Mouse (Mus musculus) lung, embryonic 14.5 days (tissue): ENCODE data around the gene Plppr5. TPM values are rescaled to one million over a fixed set of nuclear protein-coding genes. Genes with fewer than 3 reads are reported as not detected.

Experiments used
- ATAC-seq: fragments of 200-750 bp; cut with Nextera tagmentation; 2 replicates; pipeline ENCODE4 v1.8.0; 2017; ENCODE audit warnings: mild to moderate bottlenecking, moderate TSS enrichment, moderate library complexity; ENCODE audit not compliant: insufficient read depth
- DNase-seq: peaks from one replicate; pipeline ENCODE4 v3.0.0-alpha.2; 2015
- H3K27ac ChIP-seq: fragments of 300-500 bp; sonication (generic); 2 replicates; pipeline ENCODE4 v1.5.1; 2014; ENCODE audit warnings: low read depth, mild to moderate bottlenecking, moderate library complexity
- H3K27me3 ChIP-seq: fragments of 300-500 bp; sonication (generic); 2 replicates; pipeline ENCODE4 v1.6.1; 2014; ENCODE audit warnings: low read length, control low read depth; ENCODE audit not compliant: insufficient read depth
- H3K36me3 ChIP-seq: fragments of 300-500 bp; sonication (generic); 2 replicates; pipeline ENCODE4 v1.6.1; 2014; ENCODE audit warnings: control low read depth; ENCODE audit not compliant: insufficient read depth
- H3K4me1 ChIP-seq: fragments of 300-500 bp; sonication (generic); 2 replicates; pipeline ENCODE4 v1.6.1; 2014; ENCODE audit warnings: antibody characterized with exemption, control low read depth; ENCODE audit not compliant: insufficient read depth
- H3K4me2 ChIP-seq: fragments of 300-500 bp; sonication (generic); 2 replicates; pipeline ENCODE4 v1.6.1; 2014; ENCODE audit warnings: mild to moderate bottlenecking
- H3K4me3 ChIP-seq: fragments of 300-500 bp; sonication (generic); 2 replicates; pipeline ENCODE4 v1.5.1; 2014; ENCODE audit warnings: low read depth, low read length
- H3K9ac ChIP-seq: fragments of 300-500 bp; sonication (generic); 2 replicates; pipeline ENCODE4 v1.6.1; 2014
- H3K9me3 ChIP-seq: fragments of 300-500 bp; sonication (generic); 2 replicates; pipeline ENCODE4 v1.6.1; 2016; ENCODE audit warnings: low read depth, low read length, control low read depth
- CTCF ChIP-seq: IDR thresholded peaks from 2 replicates; pipeline ENCODE4 v1.5.1; 2016; ENCODE audit warnings: antibody characterized with exemption, low read depth
- WGBS: fragments of 180-500 bp; shearing (Covaris S2); extraction: QIAGEN DNeasy Blood & Tissue Kit; methylation state at CpG from one replicate; pipeline ENCODE4 v1.1.7; 2014; 5-methylcytosine and 5-hydroxymethylcytosine counted together
- polyA plus RNA-seq: library from polyadenylated mRNA; unstranded; fragments of >200 nt; fragmentation: Nextera tagmentation; extraction: Ambion mirVana; gene quantifications from 2 replicates; pipeline ENCODE4 v1.2.1, GENCODE M21; 2014

Plppr5 gene
- polyA plus RNA-seq, 1 experiment from 2014 or later, result 1.7 TPM

GRCm38 (mm10) chr3:117694736-117695135, 120.1 kb downstream of the Plppr5 start:
- no peaks in the 10 kb centered on the region for H3K36me3 ChIP-seq
- no peak overlapping the region for H3K9ac ChIP-seq
- H3K9me3 ChIP-seq, result no peaks in the 10 kb centered on the region
- H3K27me3 ChIP-seq, result no peaks in the 10 kb centered on the region
- no peak overlapping the region for H3K4me3 ChIP-seq
- TF ChIP-seq CTCF, result no peak
- H3K4me1 ChIP-seq, result no peaks in the 10 kb centered on the region
- H3K27ac ChIP-seq, result no peak overlapping the region
- ATAC-seq (no peak), DNase-seq (no peak)
- 47% methylated on average over 1 of the region's 1 CpGs for WGBS
- H3K4me2 ChIP-seq, result no peak overlapping the region

DNA sequence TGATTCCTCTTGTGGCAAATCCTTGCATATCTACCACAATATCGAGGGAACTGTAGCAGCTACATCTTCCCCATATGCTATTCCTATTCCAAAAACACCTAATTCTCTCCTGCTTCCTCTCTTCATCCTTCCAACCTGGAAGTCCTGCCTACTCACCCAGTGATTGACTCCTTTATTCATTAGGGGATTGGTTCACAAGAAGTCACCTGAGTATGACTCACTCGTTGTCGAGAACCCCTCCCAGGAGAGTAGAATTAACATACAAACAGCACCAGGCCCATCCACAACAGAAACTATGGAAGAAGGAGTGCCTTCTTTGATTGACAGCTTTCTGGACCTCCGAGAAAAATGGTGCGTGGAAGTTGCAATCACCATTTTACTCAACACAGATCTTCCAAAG, 121.7 kb downstream of the Plppr5 start:
- H3K27me3 ChIP-seq, result no peaks in the 10 kb centered on the region
- no peak overlapping the region for H3K27ac ChIP-seq
- ATAC-seq (no peak), DNase-seq (no peak)
- H3K4me3 ChIP-seq, result no peak overlapping the region
- H3K36me3 ChIP-seq, result no peaks in the 10 kb centered on the region
- H3K4me1 ChIP-seq, result no peaks in the 10 kb centered on the region
- WGBS, result 82% methylated on average over 5 of the region's 5 CpGs
- no peak overlapping the region for H3K4me2 ChIP-seq
- no peak for TF ChIP-seq CTCF
- H3K9ac ChIP-seq, result no peak overlapping the region
- H3K9me3 ChIP-seq, result no peaks in the 10 kb centered on the region

DNA sequence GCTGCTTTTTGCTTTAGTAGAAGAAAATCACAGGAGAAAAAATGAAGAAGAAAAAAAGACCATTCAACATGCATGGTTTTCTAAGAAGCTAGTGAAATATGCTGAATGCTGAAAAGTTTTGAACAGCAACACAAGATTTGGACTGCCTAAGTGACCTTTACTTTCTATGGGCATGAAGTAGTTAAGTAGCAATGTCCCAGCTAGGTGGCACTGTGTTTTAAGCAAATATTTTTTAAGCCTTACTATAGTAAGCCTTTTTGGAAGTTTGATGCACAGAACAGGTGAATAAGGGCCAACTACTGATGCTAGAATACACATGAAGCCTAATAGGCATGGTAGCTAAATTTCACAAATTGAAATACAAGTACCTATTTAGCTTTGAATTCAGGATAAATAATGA, 134.2 kb downstream of the Plppr5 start:
- ATAC-seq, result no peak
- Histone ChIP-seq H3K27me3 (no peaks in the 10 kb centered on the region), H3K4me3 (no peak overlapping the region), H3K4me1 (no peaks in the 10 kb centered on the region), H3K27ac (no peak overlapping the region), H3K4me2 (no peak overlapping the region), H3K36me3 (no peaks in the 10 kb centered on the region), H3K9ac (no peak overlapping the region), H3K9me3 (no peaks in the 10 kb centered on the region)
- peak; percentile 17; the same call in 1 of the 2 replicates for TF ChIP-seq CTCF
- DNase-seq, result peak; percentile 13

DNA sequence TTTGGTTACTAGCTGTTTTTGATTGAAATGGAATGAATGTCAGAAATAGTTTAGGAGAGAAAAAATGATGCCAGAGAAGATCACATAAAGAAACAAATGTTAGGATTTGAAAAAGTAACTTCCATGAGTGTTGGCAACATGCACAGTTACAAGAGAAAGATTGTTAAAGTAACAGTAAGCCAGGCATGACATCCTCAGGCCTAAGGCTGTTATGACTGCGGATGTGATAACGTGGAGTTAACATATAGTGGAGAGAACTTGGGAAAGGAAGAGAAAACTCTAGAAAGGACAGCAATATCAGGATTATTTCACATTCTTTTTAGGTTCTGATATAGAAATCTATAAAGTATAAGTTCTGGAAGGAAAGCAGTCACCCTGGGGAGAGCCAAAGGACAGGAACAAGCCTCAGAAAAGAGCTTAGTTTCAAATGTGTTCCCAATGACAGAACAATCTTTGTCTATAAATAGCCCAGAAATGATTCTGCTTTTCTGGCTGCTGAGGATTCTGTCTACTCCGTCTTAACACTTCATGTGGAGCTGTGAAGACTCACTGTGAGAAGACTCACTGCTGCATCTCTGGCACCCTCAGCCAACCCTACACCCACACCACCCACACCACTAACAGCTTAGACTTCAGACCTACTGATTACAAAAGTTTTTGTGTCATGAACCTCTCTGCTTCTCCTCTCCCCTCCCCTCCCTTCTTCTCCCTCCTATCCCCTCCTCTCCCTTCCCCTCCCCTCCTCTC, 142.1 kb downstream of the Plppr5 start:
- no peaks in the 10 kb centered on the region for H3K36me3 ChIP-seq
- 72% methylated on average over 3 of the region's 3 CpGs for WGBS

GRCm38 (mm10) chr3:117723390-117723789, 148.8 kb downstream of the Plppr5 start:
- H3K4me3 ChIP-seq, result no peak overlapping the region
- no peaks in the 10 kb centered on the region for H3K27me3 ChIP-seq
- no peak for ATAC-seq
- H3K9ac ChIP-seq, result no peak overlapping the region
- no peaks in the 10 kb centered on the region for H3K9me3 ChIP-seq
- H3K4me2 ChIP-seq, result no peak overlapping the region
- DNase-seq, result no peak
- no peaks in the 10 kb centered on the region for H3K36me3 ChIP-seq
- H3K4me1 ChIP-seq, result no peaks in the 10 kb centered on the region
- no peak for TF ChIP-seq CTCF
- no peak overlapping the region for H3K27ac ChIP-seq

More for the DNA sequence above, 142.1 kb downstream of the Plppr5 start:
- H3K9me3 ChIP-seq, result no peaks in the 10 kb centered on the region
- no peak overlapping the region for H3K27ac ChIP-seq
- no peaks in the 10 kb centered on the region for H3K4me1 ChIP-seq
- H3K4me3 ChIP-seq, result no peak overlapping the region
- H3K9ac ChIP-seq, result no peak overlapping the region
- DNase-seq (no peak), ATAC-seq (no peak)
- no peak for TF ChIP-seq CTCF
- H3K27me3 ChIP-seq, result no peaks in the 10 kb centered on the region
- no peak overlapping the region for H3K4me2 ChIP-seq

DNA sequence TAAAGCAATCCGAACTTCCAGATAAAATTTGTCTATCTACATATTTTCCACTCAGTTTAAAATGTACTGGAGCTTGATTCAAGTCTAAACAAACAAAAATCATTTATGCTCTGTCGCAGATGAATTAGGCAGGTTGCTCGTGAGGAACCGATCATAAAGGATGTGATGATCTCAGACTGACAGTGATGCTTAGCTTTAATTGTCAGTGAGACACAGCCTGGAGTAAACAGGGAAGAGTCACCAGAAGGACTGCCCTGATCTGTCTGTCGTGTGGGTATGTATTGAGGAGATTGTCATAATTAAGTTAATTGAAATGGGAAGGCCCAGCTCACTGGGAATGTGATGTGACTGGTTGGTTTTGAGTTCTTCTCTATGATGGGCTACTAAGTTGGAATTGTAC, 149.9 kb downstream of the Plppr5 start:
- no peak for ATAC-seq
- Histone ChIP-seq H3K4me3 (no peak overlapping the region), H3K4me1 (no peaks in the 10 kb centered on the region), H3K9me3 (no peaks in the 10 kb centered on the region), H3K27me3 (no peaks in the 10 kb centered on the region), H3K9ac (no peak overlapping the region), H3K27ac (no peak overlapping the region), H3K4me2 (no peak overlapping the region), H3K36me3 (no peaks in the 10 kb centered on the region)
- 65% methylated on average over 5 of the region's 5 CpGs for WGBS
- no peak for TF ChIP-seq CTCF
- DNase-seq, result no peak

GRCm38 (mm10) chr3:117725501-117725900, 150.9 kb downstream of the Plppr5 start:
- Histone ChIP-seq H3K36me3 (no peaks in the 10 kb centered on the region), H3K27ac (no peak overlapping the region), H3K4me3 (no peak overlapping the region), H3K27me3 (no peaks in the 10 kb centered on the region), H3K4me1 (no peaks in the 10 kb centered on the region), H3K4me2 (no peak overlapping the region), H3K9me3 (no peaks in the 10 kb centered on the region), H3K9ac (no peak overlapping the region)
- ATAC-seq (no peak), DNase-seq (no peak)
- no peak for TF ChIP-seq CTCF
- 53% methylated on average over 1 of the region's 1 CpGs for WGBS

- Histone ChIP-seq H3K36me3 (no peaks in the 10 kb centered on the region), H3K4me1 (no peaks in the 10 kb centered on the region), H3K27me3 (no peaks in the 10 kb centered on the region), H3K27ac (no peak overlapping the region), H3K9me3 (no peaks in the 10 kb centered on the region), H3K4me2 (no peak overlapping the region), H3K4me3 (no peak overlapping the region), H3K9ac (no peak overlapping the region)
- TF ChIP-seq CTCF, result peak; percentile 32; the same call in 1 of the 2 replicates
- WGBS, result 35% methylated on average over 1 of the region's 1 CpGs
- DNase-seq (peak; percentile 53), ATAC-seq (no peak)
Measured at GRCm38 (mm10) chr3:117728136-117728535, 153.5 kb downstream of the Plppr5 start.
